Mouse (Mus musculus) R1 (cell line): Measurements from ENCODE around the gene Rspry1.

ENCODE experiments used
- DNase-seq: peaks from one replicate; pipeline ENCODE4 v3.0.0-alpha.2; 2018; ENCODE audit warnings: low read depth, low spot score

Rspry1 gene

DNA sequence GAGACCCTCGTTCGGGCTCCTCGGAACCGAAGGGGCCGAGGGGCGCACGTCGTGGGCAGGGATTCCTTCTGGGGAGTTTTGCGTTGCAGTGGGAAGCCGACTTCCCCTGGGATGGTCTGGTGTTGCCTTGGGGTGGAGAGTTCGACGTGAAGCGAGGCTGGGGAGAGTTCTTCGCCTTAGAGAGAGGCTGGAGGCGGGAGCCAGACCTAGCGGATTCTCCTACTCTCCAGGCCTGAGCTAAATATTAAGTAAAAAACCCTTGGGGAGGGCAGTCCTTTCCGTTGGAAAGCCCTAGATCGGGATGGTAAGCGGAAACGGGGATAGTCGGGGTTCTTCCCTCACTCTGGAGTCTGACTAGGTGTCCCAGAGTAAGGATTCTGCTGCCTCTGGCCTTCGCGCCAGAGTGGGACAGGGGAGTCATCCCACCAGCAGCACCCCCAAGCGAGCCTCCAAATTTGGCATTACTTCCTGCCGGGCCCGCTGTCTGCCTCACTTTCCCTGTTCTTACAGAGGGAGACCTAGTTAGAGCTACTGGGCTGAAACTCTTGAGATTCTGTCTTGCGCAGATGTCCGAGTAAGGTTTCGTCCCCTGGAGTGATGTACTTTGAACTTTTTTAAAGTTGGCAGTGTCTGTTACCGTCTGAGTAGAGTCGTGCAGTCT lies 864 bp downstream of the Rspry1 start:
- peak; percentile 53 for DNase-seq

DNA sequence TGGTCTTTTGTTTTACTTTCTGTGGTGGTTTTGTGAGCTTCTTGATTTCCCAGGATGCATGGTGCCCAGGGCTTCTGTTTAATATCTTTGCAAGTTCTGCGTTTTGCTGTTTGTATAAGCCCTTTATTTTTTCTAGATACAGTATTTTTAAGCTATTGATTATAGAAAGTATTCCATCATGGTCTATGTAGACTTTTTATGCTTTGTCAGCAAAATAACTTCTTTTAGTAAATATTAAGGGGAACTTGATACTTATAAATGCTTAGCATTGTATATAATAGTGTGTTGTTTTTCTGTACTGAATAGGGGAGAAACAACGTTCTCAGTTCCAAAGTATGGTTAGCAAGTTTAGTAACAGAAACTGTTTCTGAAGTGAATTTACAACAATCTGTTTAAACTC lies 2.3 kb downstream of the Rspry1 start:
- no peak for DNase-seq

DNA sequence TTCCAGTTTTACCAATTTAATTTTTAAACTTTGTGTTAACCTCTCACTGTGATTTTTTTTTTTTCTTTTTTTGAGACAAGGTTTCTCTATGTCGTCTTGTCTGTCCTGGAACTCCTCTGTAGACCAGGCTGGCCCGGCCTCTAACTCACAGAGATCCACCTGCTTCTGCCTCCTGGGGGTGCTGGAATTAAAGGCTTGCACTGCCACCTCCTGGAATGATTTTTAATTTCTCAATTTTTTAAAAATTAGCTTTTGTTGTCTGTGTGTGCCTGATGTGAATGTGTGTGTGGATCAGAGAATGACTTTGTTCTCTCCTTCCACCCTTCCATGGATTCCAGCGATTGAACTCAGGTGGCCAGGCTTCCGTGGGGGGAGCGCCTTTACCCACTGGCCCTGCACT lies 5.3 kb downstream of the Rspry1 start:
- DNase-seq: peak; percentile 5

DNA sequence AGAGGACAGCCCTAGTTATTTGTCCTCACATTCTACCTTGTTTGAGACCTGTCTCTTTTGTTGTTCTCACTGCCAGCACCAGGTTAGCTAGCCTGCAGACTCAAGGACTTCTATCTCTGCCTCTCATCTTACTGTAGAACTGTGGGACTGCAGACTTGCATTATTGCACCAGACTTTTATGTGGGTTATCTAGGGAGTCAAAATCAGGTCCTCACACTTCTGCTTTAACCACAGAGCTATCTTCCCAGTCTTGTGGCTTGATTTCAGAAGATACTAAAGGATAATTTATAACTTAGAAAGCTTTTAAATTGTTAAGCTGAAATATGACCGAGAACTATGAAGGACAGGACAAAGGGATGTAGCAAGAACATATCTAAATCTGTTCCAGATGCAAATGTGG lies 23.1 kb downstream of the Rspry1 start:
- DNase-seq: no peak

DNA sequence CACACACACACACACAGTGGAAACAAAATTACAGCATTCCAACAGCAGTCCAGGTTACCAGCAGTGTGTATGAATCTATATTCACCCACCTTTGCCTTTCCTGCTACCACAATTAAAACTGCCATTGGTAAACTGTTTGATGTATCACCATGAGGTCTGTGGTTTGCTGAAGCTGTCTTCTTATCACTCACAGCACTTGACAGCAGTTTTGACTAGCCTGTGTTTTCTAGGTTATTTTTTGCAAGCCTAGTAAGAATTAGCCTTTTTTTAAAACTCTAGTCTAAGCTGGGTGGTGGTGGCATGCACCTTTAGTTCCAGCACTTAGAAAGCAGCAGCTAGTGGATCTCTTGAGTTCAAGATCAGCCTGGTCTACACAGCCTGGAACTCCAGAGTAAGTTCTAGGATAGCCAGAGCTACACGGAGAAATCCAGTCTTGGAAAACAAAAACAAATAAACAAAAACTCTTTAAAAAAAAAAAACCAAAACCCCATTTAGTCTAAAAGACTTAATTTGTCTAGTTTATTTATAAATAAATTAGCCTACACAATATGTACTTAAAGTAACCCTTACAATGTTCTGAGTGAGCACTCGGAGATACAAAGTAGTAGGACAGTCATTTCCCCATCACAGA lies 31.9 kb downstream of the Rspry1 start:
- no peak for DNase-seq

DNA sequence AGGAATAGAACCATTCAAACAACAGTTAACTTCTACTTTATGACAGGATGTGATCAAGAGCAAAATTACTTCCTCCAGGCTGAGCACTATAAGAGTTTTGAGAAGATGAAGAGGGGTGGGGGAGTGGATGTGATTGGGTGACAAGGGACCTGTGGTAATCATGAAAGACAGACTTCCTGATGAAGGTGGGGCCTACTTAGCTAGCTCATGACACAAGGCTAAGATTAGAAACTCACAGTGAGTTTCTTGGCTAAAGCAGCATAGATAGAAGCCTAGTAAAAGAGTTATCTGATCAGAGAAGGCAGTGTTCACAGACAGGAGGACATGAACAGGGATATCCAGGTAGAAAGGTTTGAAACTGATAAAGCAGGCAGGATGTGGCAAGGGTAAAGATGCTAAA lies 32.5 kb downstream of the Rspry1 start:
- no peak for DNase-seq

DNA sequence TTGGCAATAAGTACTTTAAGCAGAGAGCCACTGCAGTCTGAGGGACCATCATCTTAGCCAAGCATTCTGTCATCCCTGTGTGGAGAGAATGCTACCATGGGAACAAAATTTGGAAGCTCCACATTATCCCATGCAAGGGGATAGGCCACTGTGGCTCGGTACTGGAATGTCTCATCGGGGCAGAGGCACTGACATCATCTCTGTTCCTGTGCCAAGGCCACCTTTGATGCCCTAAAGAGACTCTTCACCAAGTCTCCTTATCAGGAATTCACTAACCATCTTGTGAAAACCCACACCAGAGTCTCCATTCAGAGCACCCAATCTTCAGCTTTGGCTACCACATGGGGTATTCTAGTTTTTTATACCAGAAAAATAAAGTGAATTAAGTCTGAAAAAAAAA lies 39.4 kb downstream of the Rspry1 start:
- no peak for DNase-seq

DNA sequence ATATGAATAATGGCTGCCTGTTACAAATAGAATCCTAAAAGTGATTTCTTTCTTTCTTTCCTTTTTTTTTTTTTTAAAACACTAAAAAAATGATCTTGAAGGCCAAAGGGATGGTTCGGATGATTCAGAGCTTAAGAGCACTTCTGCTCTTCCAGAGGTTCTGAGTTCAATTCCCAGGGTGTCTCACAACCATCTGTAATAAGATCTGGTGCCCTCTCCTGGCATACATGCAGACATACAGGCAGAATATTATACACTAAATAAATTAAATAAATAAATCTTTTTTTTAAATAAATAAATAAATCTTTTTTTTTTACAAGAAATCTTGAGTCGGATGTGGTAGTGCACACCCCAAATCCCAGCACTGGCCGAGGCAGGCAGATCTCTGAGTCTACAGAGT lies 40.2 kb downstream of the Rspry1 start:
- DNase-seq: no peak

DNA sequence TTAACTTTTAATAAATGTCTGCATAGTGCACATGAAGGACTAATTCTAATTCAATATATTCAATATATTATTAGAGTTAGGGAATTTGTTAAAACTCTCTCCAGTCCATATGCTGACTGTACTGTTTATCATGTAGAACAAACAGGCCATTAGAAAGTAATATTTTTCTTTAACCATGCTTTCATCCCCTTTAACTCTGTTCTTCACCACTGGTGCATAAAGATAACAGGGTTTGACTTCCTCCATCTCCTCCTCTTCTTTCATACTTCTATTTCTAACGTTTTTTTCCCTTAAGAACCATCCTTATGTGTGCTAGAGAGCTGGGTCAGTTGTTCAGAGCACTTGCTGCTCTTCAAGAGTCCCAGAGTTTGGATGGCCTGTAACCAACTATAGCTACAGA lies 43.5 kb downstream of the Rspry1 start:
- DNase-seq: no peak

DNA sequence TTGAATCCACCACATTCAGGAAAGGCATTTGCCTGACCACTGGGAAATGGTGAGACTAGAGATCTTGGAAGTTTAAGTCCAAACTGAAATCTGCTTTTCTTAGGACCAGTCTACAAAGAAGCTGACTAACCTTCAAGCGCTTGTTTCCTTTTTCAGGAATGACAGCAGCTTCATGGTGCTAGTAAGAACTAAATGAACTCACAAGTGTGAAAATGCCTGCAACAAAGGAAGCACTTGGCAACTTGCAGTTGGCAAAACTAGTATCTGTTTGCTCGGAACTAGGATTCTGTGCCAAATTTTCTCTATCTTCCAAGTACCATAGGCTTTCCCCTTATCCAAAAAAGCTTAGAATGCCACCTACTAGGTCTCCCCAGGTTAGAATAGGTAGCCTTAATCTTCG lies 44.4 kb downstream of the Rspry1 start:
- no peak for DNase-seq

DNA sequence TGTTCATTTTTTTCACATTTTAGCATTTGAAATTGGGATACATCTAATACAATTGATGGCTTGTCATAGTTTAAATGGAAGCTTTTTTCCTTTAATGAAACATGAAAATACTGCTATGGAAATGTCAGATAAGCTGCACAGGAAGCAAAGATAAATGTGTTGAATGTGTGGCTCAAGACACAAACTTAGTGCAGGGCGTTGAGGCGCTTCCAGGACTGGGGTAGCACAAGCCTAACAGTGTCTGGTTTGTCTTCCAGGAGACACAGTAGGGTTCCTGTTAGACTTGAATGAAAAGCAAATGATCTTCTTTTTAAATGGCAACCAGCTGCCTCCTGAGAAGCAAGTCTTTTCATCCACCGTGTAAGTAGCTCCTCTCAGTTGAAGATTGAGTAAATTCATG lies 47.8 kb downstream of the Rspry1 start:
- peak; percentile 27 for DNase-seq

DNA sequence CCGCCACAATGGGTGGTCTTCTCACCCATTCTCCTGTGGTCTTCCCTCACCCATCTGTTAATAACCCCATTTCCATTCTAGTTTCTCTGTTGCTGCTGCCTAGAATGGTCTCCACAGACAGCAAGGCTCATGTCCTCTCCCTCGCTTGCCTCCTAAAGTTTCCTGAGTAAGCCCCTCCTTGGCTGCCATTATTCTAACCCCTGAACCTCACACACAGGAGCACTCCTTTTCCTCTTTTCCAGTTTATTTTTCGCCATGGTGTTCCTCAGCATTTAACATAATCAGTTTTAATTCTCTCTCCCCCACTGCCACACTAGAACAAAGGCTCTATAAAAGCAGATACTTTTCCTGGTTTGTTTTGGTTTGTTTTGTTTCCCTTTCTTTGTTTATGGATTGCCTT lies 51.2 kb downstream of the Rspry1 start:
- no peak for DNase-seq

DNA sequence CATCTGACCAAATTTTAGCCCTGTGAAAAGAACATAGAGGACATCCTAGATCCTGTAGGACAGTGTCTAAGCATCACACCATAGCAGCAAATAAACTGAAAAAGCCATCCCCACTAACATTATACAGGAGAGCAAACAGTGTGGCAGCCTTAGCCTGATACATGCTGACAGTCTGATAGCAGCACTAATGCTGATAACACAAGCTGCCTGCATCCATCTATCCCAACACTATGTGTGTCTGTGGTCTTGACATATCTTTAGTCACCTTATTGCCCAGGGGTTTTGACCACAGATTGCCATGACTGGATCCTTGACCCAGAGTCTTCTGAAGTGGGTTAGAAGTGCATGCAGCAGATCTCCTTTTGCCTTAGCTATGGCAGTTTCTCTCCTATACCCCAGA lies 53.3 kb downstream of the Rspry1 start:
- no peak for DNase-seq

DNA sequence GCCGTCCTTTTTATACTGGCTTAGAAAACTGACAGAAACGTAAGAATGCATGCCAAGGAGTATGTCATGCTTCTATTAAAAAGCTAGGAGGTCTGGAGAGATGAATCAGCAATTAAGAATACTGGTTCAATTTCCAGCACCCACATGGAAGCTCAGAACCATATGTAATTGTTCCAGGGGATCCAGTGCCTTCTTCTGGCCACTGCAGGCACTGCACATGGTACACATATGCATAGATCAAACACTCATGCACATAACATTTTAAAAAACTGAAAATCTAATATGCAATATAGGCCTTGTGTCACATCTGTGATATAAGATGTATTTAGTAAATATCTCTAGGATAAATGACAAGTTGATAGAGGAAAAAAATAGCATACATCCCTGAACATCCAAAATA lies 56.3 kb downstream of the Rspry1 start:
- no peak for DNase-seq

DNA sequence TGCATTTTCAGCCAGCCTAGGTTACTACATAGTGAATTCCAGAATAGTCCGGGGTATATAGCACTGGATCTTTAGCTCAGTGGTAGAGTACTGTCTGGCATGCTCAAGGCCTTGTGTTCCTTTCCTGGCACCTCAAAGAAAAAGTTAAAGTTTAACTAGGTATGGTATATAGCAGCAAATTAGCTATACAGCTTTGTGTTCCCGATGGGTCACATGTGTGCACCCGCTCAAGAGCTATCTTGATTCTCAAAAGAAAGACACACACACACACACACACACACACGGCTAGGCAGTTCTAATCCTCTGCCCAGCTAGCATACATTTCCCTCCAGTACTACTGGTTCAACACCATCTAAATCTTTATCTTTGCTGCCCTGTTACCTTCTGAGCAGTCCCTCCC lies 58.7 kb downstream of the Rspry1 start:
- no peak for DNase-seq

DNA sequence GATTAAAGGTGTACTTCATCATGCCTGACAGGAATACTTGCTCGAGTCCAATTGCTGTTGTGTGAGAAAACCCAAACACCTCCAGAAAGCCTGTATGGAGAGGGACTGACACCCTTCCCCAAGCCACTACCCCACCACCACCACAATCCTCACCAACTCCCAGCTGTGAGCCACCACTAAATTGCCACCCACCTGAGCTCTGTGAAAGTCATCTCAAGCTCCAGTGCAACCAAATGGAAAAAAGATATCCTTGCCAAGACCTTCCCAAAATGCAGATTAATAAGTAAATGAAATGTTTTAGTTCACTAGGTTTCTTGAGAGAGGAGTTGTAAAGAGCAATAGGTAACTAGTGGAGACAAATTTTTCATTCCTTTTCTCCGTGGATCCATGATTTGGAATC lies 63.0 kb downstream of the Rspry1 start:
- DNase-seq: no peak

DNA sequence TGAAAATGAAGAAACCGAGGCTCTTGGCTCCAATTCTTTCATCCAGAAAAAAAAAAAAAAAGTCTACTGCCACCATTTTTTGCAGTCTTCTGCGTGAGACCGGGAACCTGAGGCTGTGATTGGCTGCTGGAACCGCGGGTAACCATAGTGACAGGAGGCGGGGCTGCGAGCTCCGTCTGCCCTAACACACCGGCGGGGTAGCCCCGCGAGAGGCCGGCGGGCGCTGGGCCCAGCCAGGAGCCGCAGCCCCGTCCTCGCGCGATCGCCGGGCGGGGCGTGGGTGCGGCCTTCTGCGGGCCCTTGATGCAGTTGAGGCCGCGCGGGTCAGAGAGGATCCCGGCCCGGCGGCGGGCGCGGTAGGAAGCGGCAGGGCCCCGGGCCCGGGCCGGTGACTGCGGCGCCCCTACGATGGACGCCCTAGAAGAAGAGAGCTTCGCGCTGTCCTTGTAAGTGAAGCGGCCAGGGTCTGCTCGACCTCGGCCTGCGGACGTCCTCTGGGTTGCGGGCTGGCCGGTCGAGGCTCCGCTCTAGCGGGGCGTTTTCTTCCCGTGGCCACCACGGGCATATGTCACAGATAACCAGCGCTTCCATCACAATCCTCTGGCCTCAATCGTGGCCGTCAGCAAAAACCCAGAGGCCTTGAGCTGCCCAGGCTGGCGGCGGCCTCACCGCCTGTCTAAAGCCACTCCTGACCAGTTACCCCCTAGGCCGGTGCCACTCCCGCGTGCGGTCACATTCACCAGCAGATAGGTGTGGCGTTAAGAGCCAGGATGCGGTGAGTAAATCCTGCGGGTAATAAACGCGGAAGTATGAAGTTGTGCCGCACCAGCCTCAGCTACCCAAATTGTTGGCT lies 64.9 kb downstream of the Rspry1 start, which contains the start of gene Arl2bp:
TSS of gene Arl2bp (plus strand) at position 145 of the 853 bp plus-strand sequence.
- DNase-seq: peak; percentile 95

DNA sequence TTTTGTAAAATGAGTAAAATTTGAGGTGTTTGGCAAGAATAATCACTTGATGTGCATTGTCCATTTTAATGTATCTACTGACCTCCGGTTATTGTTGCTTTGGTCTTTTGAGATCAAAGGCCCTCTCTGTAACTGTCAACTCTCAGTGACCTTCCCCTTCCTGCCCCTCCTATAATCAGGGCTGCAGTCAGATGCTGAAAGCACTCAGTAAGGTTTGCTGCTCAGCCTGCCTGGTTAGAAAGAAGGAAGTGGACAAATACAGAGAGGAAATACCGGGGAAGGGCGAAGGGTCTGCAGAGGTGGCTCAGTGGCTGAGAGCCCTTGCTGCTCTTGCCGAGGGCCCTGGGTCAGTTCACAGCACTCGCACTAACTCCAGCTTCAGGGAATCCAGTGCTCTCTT lies 72.6 kb downstream of the Rspry1 start:
- no peak for DNase-seq

DNA sequence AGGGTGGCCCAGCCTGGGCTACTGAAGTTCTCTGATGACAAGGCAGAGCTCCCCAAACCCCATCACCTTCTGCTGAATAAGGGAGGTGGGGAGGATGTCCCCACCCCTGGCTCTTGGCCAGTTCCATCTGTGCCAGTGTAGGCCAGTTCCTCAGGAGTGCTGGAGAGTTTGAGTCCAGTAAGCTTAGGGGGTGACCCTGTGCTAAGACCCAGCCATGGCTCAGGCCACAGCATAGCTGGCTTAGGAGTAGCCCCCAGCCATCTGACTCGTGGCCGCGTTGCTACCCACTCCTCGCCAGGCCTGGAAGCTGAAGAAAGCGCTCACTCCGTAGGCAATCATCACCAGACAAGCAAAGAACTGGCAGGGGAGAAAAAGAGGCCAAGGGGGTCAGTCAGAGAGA lies 74.2 kb downstream of the Rspry1 start:
- no peak for DNase-seq

DNA sequence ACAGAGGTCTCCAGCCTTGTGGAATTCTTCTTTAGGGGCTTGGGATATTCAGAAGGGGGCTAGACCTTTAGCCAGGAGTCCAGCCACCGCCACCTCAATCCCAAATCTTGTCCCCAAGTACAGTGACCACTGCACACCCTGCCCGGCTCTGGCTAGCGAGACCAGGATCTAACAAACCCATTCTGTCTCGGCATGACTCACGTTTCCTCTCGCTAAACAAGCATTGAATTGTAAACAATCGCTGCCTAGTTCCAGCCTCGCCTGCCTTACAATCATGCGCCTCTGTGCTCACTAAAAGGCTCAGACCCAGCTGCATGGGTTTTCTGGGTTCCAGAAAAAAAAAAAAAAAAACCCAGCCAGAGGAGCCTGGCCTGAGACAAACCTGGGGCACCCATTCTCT lies 76.8 kb downstream of the Rspry1 start:
- DNase-seq: no peak

DNA sequence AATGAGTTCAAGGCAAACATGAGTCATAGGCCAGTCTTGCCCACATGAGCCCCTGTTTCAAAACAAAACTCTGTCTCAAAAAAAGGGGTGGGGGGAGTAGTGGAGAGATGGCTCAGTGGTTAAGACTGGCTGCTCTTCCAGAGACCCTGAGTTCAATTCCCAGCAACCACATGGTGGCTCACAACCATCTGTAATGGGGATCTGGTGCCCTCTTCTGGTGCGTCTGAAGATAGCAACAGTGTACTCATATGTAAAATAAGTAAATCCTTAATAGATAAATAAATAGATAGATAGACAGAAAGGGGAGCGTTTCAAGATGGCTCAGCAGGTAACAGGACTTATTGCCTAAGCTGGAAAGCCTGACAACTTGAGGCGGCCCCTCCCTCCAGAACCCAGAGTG lies 78.7 kb downstream of the Rspry1 start:
- peak; percentile 52 for DNase-seq

DNA sequence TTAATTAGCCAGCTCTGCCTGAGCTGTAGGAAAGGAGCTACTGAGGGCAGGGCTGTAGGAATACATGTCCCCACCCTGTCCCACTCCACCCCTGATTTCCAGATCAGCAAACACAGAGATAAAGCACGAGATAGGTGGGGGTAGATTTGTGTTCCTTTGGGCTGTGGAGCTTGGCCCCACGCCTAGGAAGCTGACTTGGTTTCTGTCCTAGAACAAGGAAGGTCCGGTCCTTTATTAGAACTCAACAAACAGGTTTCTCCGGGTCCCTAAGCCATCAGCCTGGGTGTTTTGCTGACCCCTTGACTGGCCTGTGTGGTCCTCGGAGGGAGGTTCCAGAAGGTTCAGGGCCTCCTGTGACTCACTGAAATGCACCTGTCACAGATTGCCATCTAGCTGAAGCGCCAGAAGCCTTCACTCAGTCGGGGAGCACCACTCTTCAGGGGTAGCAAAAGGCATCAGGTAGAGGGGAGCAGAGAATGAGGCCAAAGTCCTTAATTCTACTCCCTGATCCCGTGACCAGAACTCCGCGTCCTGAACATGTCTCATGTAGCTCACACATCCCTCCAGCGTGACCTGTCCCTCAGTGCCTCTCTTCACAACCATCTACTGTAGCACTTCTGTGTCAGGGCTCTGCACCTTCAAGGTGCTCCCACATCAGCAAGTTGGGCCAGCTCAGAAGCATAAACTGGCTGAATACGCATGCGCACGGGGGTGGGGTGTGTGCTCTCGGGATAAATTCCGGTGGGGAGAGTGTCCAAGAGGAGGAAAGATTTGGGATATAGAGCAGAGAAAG lies 81.2 kb downstream of the Rspry1 start:
- no peak for DNase-seq
